Mouse (Mus musculus) cerebellum, adult 11-12 months (tissue): Measurements from ENCODE around the gene Zbtb46.

ENCODE experiments used
- DNase-seq: peaks from one replicate; pipeline ENCODE4 v3.0.0; 2022

Zbtb46 gene

GRCm38 (mm10) chr2:181397207-181397761 is 61.9 kb downstream of the Zbtb46 start:
- DNase-seq, result no peak

- DNase-seq, result no peak
These were observed 65.1 kb downstream of the Zbtb46 start for GRCm38 (mm10) chr2:181394086-181394485.

- DNase-seq, result peak; percentile 80
These were observed 66.5 kb downstream of the Zbtb46 start for GRCm38 (mm10) chr2:181392600-181393213.

GRCm38 (mm10) chr2:181391541-181391940 is 67.7 kb downstream of the Zbtb46 start:
- DNase-seq, result no peak

GRCm38 (mm10) chr2:181391022-181391421 is 68.2 kb downstream of the Zbtb46 start:
- peak; percentile 37 for DNase-seq

- DNase-seq, result peak; percentile 80
These were observed 68.9 kb downstream of the Zbtb46 start for GRCm38 (mm10) chr2:181390136-181390870.

GRCm38 (mm10) chr2:181386663-181387210 is 72.5 kb downstream of the Zbtb46 start:
- DNase-seq, result no peak

GRCm38 (mm10) chr2:181385885-181386284 is 73.3 kb downstream of the Zbtb46 start:
- peak; percentile 90 for DNase-seq

GRCm38 (mm10) chr2:181384919-181385391 is 74.3 kb downstream of the Zbtb46 start:
- DNase-seq, result peak; percentile 64

GRCm38 (mm10) chr2:181384463-181384862 is 74.8 kb downstream of the Zbtb46 start:
- DNase-seq, result no peak

- no peak for DNase-seq
These were observed 77.5 kb downstream of the Zbtb46 start for GRCm38 (mm10) chr2:181381631-181382306.

- DNase-seq, result no peak
These were observed 78.1 kb downstream of the Zbtb46 start for GRCm38 (mm10) chr2:181381107-181381506.

- DNase-seq, result no peak
These were observed 79.0 kb downstream of the Zbtb46 start for GRCm38 (mm10) chr2:181380251-181380650.

GRCm38 (mm10) chr2:181379778-181380177 is 79.4 kb downstream of the Zbtb46 start, which contains the start of gene Lime1:
TSS of gene Lime1 (plus strand) at chr2:181380078.
- DNase-seq, result no peak

- no peak for DNase-seq
These were observed 80.5 kb downstream of the Zbtb46 start for GRCm38 (mm10) chr2:181378701-181379100.

- DNase-seq, result no peak
These were observed 82.0 kb downstream of the Zbtb46 start for GRCm38 (mm10) chr2:181377230-181377629.

GRCm38 (mm10) chr2:181375787-181376186 is 83.4 kb downstream of the Zbtb46 start:
- no peak for DNase-seq

- DNase-seq, result no peak
These were observed 89.2 kb downstream of the Zbtb46 start for GRCm38 (mm10) chr2:181370001-181370400.

- DNase-seq, result no peak
These were observed 93.6 kb downstream of the Zbtb46 start for GRCm38 (mm10) chr2:181365655-181366075.

- DNase-seq, result peak; percentile 88
These were observed 94.2 kb downstream of the Zbtb46 start, which contains the start of the genes Zgpat and Arfrp1 for GRCm38 (mm10) chr2:181364860-181365596. TSS of gene Zgpat (plus strand) at chr2:181364928. TSS of gene Arfrp1 (minus strand) at chr2:181365404.

- DNase-seq, result peak; percentile 41
These were observed 94.8 kb downstream of the Zbtb46 start for GRCm38 (mm10) chr2:181364487-181364859.

- no peak for DNase-seq
These were observed 95.3 kb downstream of the Zbtb46 start for GRCm38 (mm10) chr2:181363946-181364345.
